Mouse (Mus musculus): ENCODE measurements around the gene Cops3. TPM values are rescaled to one million over a fixed set of nuclear protein-coding genes. Genes with fewer than 3 reads are reported as not detected.

The Cops3 gene
- polyA plus RNA-seq, 1 experiment from 2014 or later, result 175 TPM

GRCm38 (mm10) chr11:59772902-59773301, 66.7 kb downstream of the Cops3 start:
- 91% methylated on average over 4 of the region's 4 CpGs for WGBS
- Histone ChIP-seq H3K27me3 (replicated peaks) (no peaks in the 10 kb centered on the region), H3K27ac (no peak overlapping the region), H3K9me3 (no peaks in the 10 kb centered on the region), H3K36me3 (peaks cover 81% of the 10 kb centered on the region), H3K9ac (no peak overlapping the region), H3K4me3 (replicated peaks) (no peak overlapping the region), H3K4me1 (no peaks in the 10 kb centered on the region), H3K4me2 (no peak overlapping the region)
- ATAC-seq (ENCODE audit: insufficient read depth, low FRiP score, low read depth), result no peak

DNA sequence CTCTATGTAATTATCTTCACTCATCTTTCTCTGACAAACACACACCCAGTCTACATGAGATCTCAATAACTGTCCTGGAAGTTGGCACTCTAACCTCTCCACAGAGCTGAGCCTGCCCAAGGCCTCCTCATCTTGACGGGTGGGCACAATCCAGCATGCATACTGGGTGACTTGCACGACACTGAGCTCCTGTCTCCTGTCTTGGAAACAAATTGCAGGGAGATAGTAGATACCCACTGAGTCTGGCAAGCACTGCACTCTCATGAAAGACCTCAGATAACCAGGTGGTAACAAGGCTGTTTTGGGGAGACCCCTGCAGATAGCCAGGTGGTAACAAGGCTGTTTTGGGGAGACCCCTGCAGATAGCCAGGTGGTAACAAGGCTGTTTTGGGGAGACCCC, 67.3 kb downstream of the Cops3 start:
- H3K9me3 ChIP-seq, result no peaks in the 10 kb centered on the region
- no peaks in the 10 kb centered on the region for H3K4me1 ChIP-seq
- no peak overlapping the region for H3K9ac ChIP-seq
- no peaks in the 10 kb centered on the region for H3K27me3 ChIP-seq (replicated peaks)
- H3K4me2 ChIP-seq, result no peak overlapping the region
- WGBS, result 86% methylated on average over 2 of the region's 2 CpGs
- H3K36me3 ChIP-seq, result peaks cover 81% of the 10 kb centered on the region
- no peak overlapping the region for H3K27ac ChIP-seq
- H3K4me3 ChIP-seq (replicated peaks), result no peak overlapping the region
- no peak for ATAC-seq (ENCODE audit: insufficient read depth, low FRiP score, low read depth)

GRCm38 (mm10) chr11:59770753-59771152, 68.9 kb downstream of the Cops3 start:
- no peak overlapping the region for H3K4me3 ChIP-seq (replicated peaks)
- no peak overlapping the region for H3K27ac ChIP-seq
- 81% methylated on average over 7 of the region's 7 CpGs for WGBS
- H3K4me2 ChIP-seq, result no peak overlapping the region
- peaks cover 75% of the 10 kb centered on the region for H3K36me3 ChIP-seq
- no peak overlapping the region for H3K9ac ChIP-seq
- no peaks in the 10 kb centered on the region for H3K27me3 ChIP-seq (replicated peaks)
- no peak for ATAC-seq (ENCODE audit: insufficient read depth, low FRiP score, low read depth)
- H3K4me1 ChIP-seq, result no peaks in the 10 kb centered on the region
- H3K9me3 ChIP-seq, result no peaks in the 10 kb centered on the region

GRCm38 (mm10) chr11:59769738-59770137, 69.9 kb downstream of the Cops3 start:
- WGBS, result 82% methylated on average over 6 of the region's 6 CpGs
- peaks cover 79% of the 10 kb centered on the region for H3K36me3 ChIP-seq

GRCm38 (mm10) chr11:59769307-59769706, 70.3 kb downstream of the Cops3 start:
- Histone ChIP-seq H3K4me2 (no peak overlapping the region), H3K27me3 (replicated peaks) (no peaks in the 10 kb centered on the region), H3K9ac (no peak overlapping the region), H3K4me3 (replicated peaks) (no peak overlapping the region), H3K4me1 (no peaks in the 10 kb centered on the region), H3K27ac (no peak overlapping the region), H3K36me3 (peaks cover 82% of the 10 kb centered on the region), H3K9me3 (no peaks in the 10 kb centered on the region)
- 87% methylated on average over 2 of the region's 2 CpGs for WGBS
- ATAC-seq (ENCODE audit: insufficient read depth, low FRiP score, low read depth), result no peak

More at GRCm38 (mm10) chr11:59769738-59770137, 69.9 kb downstream of the Cops3 start:
- Histone ChIP-seq H3K4me1 (no peaks in the 10 kb centered on the region), H3K4me3 (replicated peaks) (no peak overlapping the region), H3K27me3 (replicated peaks) (no peaks in the 10 kb centered on the region), H3K4me2 (no peak overlapping the region), H3K9me3 (no peaks in the 10 kb centered on the region), H3K9ac (no peak overlapping the region), H3K27ac (no peak overlapping the region)
- no peak for ATAC-seq (ENCODE audit: insufficient read depth, low FRiP score, low read depth)

Other genes with a start within 250 kb of the Cops3 start
- gene Olfr223, start 246.5 kb downstream of the Cops3 start, polyA plus RNA-seq (2015; fragmentation: Nextera tagmentation; extraction: Ambion mirVana), result not detected in 2 replicates
- 75.3 and 78.2 TPM in 2 replicates for gene Mprip, start 178.5 kb downstream of the Cops3 start, polyA plus RNA-seq (2015; fragmentation: Nextera tagmentation; extraction: Ambion mirVana)
- gene Pld6, start 52.2 kb downstream of the Cops3 start, polyA plus RNA-seq (2015; fragmentation: Nextera tagmentation; extraction: Ambion mirVana), result 3.8 and 5.1 TPM in 2 replicates
- gene Flcn, start 29.8 kb downstream of the Cops3 start, polyA plus RNA-seq (2015; fragmentation: Nextera tagmentation; extraction: Ambion mirVana), result 27.8 and 30.6 TPM in 2 replicates
- gene Nt5m, start 391 bp downstream of the Cops3 start, polyA plus RNA-seq (2015; fragmentation: Nextera tagmentation; extraction: Ambion mirVana), result 31.7 and 35.1 TPM in 2 replicates
- 36.6 and 38.4 TPM in 2 replicates for gene Med9, start 108.4 kb upstream of the Cops3 start, polyA plus RNA-seq (2015; fragmentation: Nextera tagmentation; extraction: Ambion mirVana)
- 2.8 and 3.2 TPM in 2 replicates for gene Rasd1, start 125.1 kb upstream of the Cops3 start, polyA plus RNA-seq (2015; fragmentation: Nextera tagmentation; extraction: Ambion mirVana)
- 8.8 and 9.2 TPM in 2 replicates for gene Pemt, start 206.7 kb upstream of the Cops3 start, polyA plus RNA-seq (2015; fragmentation: Nextera tagmentation; extraction: Ambion mirVana)